ENCODE assay signal across 8 mouse cellular contexts in the genomic region with DNA sequence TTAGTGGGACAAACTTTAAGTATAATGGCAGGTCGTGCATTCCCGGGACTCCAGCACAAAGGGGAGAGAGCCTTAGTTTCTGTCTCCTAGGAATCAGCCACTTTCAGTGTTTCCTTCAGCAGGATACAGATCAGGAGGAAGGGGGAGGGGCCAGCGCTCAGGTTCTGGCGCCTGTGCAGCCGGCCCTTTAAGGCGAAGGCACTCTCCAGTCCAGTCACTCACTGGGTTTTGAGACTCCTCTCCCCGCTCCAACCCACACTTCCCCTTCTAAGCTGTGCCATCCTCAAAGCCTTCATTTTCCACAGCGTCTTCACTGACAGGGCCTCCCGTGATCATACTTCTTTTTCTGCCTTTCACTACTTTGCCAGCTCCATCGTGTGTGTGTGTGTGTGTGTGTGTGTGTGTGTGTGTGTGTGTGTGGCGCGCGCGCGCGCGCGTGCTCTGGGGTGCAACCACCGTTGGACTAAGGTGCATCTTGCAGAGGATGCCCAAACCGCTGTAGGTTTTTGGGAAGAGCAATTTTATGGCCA. TPM values are rescaled to one million over a fixed set of nuclear protein-coding genes. Genes with fewer than 3 reads are reported as not detected.
DNase-seq lines count a peak whose midpoint lies in the region; ATAC-seq and TF ChIP-seq lines count a peak whose summit lies in the region.

No protein-coding gene starts in this region.

- H3K27ac ChIP-seq in forebrain, embryonic 13.5 days = no peak overlapping the region
- no peak overlapping the region for H3K27ac ChIP-seq in hindbrain, embryonic 15.5 days (replicated peaks)
- no peak overlapping the region for H3K27ac ChIP-seq in liver, embryonic 13.5 days
- H3K27ac ChIP-seq in midbrain, postnatal 0 days (ENCODE audit: low read depth, low read length) = no peak overlapping the region

- H3K4me2 ChIP-seq in forebrain, embryonic 13.5 days = peak overlapping the region; percentile 55
- peak overlapping the region; percentile 58 for H3K4me2 ChIP-seq in hindbrain, embryonic 15.5 days
- H3K4me2 ChIP-seq in liver, embryonic 13.5 days = peak overlapping the region; percentile 42
- H3K4me2 ChIP-seq in midbrain, postnatal 0 days (ENCODE audit: low read depth, low read length, poor library complexity, severe bottlenecking) = peak overlapping the region; percentile 44

- WGBS in forebrain, embryonic 13.5 days = 0% methylated on average over 20 of the region's 20 CpGs
- WGBS in hindbrain, embryonic 15.5 days = under 1% methylated on average over 20 of the region's 20 CpGs
- WGBS in liver, embryonic 13.5 days (ENCODE audit: insufficient replicate concordance) = 2% methylated on average over 20 of the region's 20 CpGs
- WGBS in midbrain, postnatal 0 days = 2% methylated on average over 19 of the region's 20 CpGs

- no peak overlapping the region; the same call in 1 of the 2 replicates for H3K9ac ChIP-seq in forebrain, embryonic 13.5 days
- no peak overlapping the region for H3K9ac ChIP-seq in hindbrain, embryonic 15.5 days
- no peak overlapping the region for H3K9ac ChIP-seq in liver, embryonic 13.5 days
- H3K9ac ChIP-seq in midbrain, postnatal 0 days (replicated peaks; ENCODE audit: low read length, poor library complexity, severe bottlenecking) = no peak overlapping the region

- peak overlapping the region; percentile 24 for H3K4me3 ChIP-seq in forebrain, embryonic 13.5 days
- peak overlapping the region; percentile 31 for H3K4me3 ChIP-seq in hindbrain, embryonic 15.5 days
- no peak overlapping the region for H3K4me3 ChIP-seq in liver, embryonic 13.5 days (replicated peaks)
- H3K4me3 ChIP-seq in midbrain, postnatal 0 days (ENCODE audit: low read depth, low read length) = peak overlapping the region; percentile 9

- TF ChIP-seq CTCF in midbrain, postnatal 0 days (IDR thresholded peaks at IDR 0.05) = no peak

- no peaks in the 10 kb centered on the region for H3K9me3 ChIP-seq in forebrain, embryonic 13.5 days (replicated peaks)
- H3K9me3 ChIP-seq in hindbrain, embryonic 15.5 days = no peaks in the 10 kb centered on the region
- H3K9me3 ChIP-seq in liver, embryonic 13.5 days (replicated peaks) = no peaks in the 10 kb centered on the region
- H3K9me3 ChIP-seq in midbrain, postnatal 0 days (ENCODE audit: low read length) = no peaks in the 10 kb centered on the region

- peak; percentile 15 for DNase-seq in thymus, postnatal 4 days
- DNase-seq in thymus, postnatal 25 days = no peak
- no peak for DNase-seq in liver, embryonic 13.5 days
- DNase-seq in midbrain, postnatal 0 days (ENCODE audit: low spot score) = no peak
- DNase-seq in frontal cortex, postnatal 14 days (ENCODE audit: low spot score in 2 of 2) = no peak
- no peak for DNase-seq in spleen, postnatal 10 days (ENCODE audit: low spot score in 2 of 2)

- ATAC-seq in forebrain, embryonic 13.5 days = no peak
- ATAC-seq in hindbrain, embryonic 15.5 days (ENCODE audit: low FRiP score, low read depth) = peak; percentile 49; the same call in 1 of the 2 replicates
- no peak for ATAC-seq in liver, embryonic 13.5 days (ENCODE audit: low read depth)
- ATAC-seq in midbrain, postnatal 0 days (ENCODE audit: low FRiP score) = no peak

- H3K4me1 ChIP-seq in forebrain, embryonic 13.5 days = peaks cover 13% of the 10 kb centered on the region
- peaks cover 13% of the 10 kb centered on the region for H3K4me1 ChIP-seq in hindbrain, embryonic 15.5 days (replicated peaks)
- H3K4me1 ChIP-seq in liver, embryonic 13.5 days (replicated peaks) = peaks cover 19% of the 10 kb centered on the region
- no peaks in the 10 kb centered on the region for H3K4me1 ChIP-seq in midbrain, postnatal 0 days (ENCODE audit: insufficient read depth, low read length)

- peaks cover 37% of the 10 kb centered on the region for H3K27me3 ChIP-seq in forebrain, embryonic 13.5 days
- H3K27me3 ChIP-seq in hindbrain, embryonic 15.5 days = peaks cover 11% of the 10 kb centered on the region; the same call in 1 of the 2 replicates
- H3K27me3 ChIP-seq in liver, embryonic 13.5 days = 0 out of 2 replicates have a peak, but pooled peaks cover 6% of the 10 kb centered on the region
- H3K27me3 ChIP-seq in midbrain, postnatal 0 days (ENCODE audit: insufficient read depth, low read length) = no peaks in the 10 kb centered on the region

- H3K36me3 ChIP-seq in forebrain, embryonic 13.5 days (ENCODE audit: poor library complexity, severe bottlenecking) = no peaks in the 10 kb centered on the region
- H3K36me3 ChIP-seq in hindbrain, embryonic 15.5 days = no peaks in the 10 kb centered on the region
- no peaks in the 10 kb centered on the region for H3K36me3 ChIP-seq in liver, embryonic 13.5 days
- H3K36me3 ChIP-seq in midbrain, postnatal 0 days (ENCODE audit: insufficient read depth, low read length) = no peaks in the 10 kb centered on the region

RNA-seq across cellular contexts. Expression of gene Nrbf2, which starts 32.9 kb away (rescaled TPM):
- polyA plus RNA-seq in forebrain, embryonic 13.5 days (2015; fragmentation: Nextera tagmentation; extraction: Ambion mirVana) = 39.8 and 41.0 TPM in 2 replicates
- 36.3 and 37.7 TPM in 2 replicates for polyA plus RNA-seq in hindbrain, embryonic 15.5 days (2015; fragmentation: Nextera tagmentation; extraction: Ambion mirVana)
- polyA plus RNA-seq in liver, embryonic 13.5 days (2015; fragmentation: Nextera tagmentation; extraction: Ambion mirVana) = 19.2 and 23.0 TPM in 2 replicates
- total RNA-seq in midbrain, postnatal 0 days (2014; rRNA removed) = 15.5 and 17.3 TPM in 2 replicates
- polyA plus RNA-seq in midbrain, postnatal 0 days (2015; fragmentation: Nextera tagmentation; extraction: Ambion mirVana) = 34.4 and 36.1 TPM in 2 replicates
